Mouse (Mus musculus) telencephalon, adult 2 months (tissue): ENCODE results near the gene Fis1.

Experiments
- DNase-seq: peaks from one replicate; pipeline ENCODE4 v3.0.0-alpha.2; 2011; ENCODE audit warnings: low read depth, low spot score

Gene Fis1

DNA sequence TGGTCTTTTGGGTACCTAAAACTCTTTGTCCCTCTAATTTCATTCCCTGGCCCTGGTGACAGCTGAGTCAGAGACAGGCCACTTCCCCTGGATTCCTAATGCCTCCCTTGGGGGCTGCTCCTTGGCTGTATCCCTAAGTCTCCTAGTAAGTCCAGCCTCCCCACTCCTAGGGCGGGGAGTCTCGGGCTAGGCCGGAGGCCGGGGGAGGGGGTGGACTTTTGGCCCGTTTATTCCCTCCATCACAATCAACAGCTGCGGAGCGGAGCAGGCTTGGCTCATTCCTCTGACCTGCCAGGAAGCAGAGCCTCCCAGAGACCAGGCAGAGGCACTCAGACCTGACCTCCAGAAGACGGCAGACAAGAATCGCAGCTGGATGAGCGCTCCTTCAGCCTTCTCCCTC lies 14.5 kb downstream of the Fis1 start:
- DNase-seq, result no peak

DNA sequence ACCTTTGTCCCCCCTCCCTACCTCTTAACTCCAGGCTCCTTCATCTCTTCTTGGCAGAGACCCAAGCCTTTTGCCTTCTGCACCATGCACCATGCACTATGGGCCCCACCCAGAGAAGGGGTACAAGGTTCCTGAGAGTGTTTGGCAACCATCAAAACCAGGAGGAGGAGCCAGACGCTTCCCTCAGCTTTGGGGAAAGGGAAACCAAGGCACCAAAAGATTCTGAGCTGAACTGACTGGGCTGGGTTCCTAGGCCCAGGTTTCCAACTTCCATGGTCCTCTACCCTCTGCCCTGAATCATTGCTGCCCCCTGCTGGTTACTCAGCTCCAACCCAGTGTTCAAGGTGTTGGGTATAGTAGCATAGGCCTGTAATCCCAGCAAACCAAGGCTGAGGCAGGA lies 17.6 kb downstream of the Fis1 start:
- no peak for DNase-seq

- DNase-seq, result no peak
Observed at GRCm38 (mm10) chr5:136973670-136974069, 20.6 kb downstream of the Fis1 start.

DNA sequence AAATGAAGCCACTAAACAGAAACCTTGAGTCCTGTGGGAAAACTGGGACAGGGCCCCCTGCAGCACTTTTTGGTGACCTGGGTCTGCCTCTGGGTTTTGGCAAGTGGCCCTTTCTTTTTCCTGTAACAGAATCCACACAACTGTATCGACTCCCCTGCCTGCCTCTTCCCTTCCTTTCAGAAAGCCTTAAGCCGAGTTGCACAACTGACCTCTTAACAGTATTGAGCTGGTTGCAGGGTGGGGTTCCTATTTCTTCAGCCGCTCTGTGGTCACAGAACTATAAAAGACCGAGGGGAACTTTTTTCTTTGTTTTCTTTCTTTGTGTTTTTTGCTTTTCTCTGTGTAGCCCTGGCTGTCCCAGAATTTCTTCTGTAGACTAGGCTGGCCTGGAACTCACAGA lies 24.7 kb downstream of the Fis1 start:
- DNase-seq, result no peak

DNA sequence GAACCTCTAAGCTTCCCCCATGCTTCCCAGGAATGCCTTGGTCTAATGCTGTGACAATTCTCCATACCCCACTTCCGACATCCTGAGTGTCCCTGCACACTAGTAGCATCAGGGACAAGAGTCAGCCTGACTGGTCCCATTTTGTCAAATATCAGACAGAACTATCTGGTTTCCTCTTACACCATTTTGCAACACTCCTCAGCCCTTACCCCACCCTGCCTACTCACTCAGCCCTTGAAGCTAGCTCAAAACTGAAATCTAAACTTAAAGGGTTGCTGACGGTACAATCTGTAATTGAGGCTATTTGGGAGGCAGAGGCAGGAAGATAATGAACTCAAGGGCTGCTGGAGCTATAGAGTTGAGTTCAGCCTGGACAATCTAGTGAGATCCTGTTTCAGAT lies 26.7 kb downstream of the Fis1 start:
- no peak for DNase-seq

DNA sequence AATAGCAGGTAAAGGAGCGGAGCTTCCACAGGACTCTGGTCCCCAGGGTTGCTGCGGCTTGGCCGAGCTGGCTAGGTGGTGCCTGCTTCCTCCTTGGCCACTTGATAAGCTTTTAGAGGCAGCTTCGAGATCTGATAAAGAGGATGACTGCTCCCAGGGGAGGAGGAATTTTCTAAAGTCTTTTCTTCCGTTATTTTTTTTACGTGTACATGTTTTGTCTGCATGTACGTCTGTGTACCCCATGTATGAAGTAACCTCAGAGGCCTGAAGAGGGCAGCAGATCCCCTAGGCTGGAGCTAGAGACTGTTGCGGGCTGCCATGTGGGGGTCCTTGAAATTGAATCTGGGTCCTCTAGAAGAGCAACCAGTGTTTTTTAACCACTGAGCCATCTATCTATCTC lies 27.9 kb downstream of the Fis1 start:
- no peak for DNase-seq

DNA sequence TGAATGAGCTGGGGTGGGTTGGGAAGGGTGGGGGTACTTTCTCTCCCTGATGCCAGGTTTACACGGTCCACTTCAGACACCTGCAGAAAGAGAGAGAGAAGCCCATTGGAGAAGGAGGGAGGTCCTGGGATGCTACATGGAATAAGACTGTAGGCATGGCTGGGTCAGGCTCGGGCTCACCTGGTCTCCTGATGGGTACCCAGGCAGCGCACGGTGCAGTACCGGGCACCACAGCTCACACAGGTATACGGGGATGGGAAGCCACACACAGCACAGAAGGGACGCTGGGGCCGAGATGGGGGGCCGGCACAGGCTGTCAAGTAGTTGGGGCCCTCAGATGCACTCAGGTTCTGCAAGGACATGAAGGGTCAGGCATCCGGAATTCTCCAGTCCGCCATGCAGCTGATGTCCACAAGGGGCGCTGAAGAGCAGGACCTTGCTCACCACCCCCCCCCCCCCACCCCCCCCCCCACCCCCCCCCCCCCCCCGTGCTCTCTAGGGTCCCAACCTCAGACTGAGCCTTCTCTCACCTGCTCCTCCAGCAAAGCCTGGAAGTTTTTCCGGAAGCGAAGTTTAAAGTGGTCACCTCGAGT lies 29.4 kb downstream of the Fis1 start:
- DNase-seq, result no peak

GRCm38 (mm10) chr5:136984828-136985227 lies 31.8 kb downstream of the Fis1 start:
- no peak for DNase-seq

DNA sequence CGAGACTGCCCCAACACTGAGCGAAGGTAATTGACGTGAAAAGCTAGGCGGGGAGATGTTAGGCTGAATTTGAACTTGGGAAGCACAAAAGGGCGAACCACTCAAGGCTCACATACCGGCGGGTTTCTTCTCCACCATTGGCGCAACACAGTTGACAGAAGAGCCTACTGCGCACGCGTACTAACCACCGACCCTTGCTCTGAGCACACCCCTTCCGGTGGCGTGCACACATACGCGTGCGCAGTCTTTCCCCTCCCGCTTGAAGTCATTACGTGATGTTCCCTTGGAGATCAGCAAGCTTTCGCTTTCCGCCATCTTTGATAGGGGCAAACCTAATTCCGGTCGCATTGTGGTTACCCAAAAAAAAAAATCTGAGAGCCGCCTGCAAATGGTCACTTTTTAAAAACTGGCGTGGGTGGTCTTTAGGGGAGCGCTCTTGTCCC lies 33.6 kb downstream of the Fis1 start, which contains the start of gene Plod3:
Gene Plod3, plus strand, starts transcription at position 325 of the 443 bp plus-strand sequence.
- DNase-seq, result peak; percentile 99

- peak; percentile 50 for DNase-seq
Observed at GRCm38 (mm10) chr5:136987138-136987933, 34.3 kb downstream of the Fis1 start.

DNA sequence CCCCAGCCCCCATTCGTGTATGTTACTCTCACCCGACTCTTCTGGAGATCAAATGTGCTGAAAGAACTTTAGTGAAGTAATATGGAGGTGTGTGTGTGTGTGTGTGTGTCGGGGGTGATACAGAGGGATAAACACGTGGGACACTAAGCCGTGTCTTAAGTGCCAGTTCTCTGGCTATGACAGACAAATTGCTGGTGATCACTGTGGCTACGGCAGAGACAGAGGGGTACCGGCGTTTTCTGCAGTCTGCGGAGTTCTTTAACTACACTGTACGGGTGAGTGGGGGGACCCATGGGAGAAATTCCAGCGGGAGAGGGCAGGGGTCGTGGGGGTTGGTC lies 34.8 kb downstream of the Fis1 start, which contains the start of gene Znhit1:
Gene Znhit1, minus strand, starts transcription at position 88 of the 338 bp plus-strand sequence.
- DNase-seq, result no peak

GRCm38 (mm10) chr5:136988420-136988819 lies 35.3 kb downstream of the Fis1 start:
- no peak for DNase-seq

DNA sequence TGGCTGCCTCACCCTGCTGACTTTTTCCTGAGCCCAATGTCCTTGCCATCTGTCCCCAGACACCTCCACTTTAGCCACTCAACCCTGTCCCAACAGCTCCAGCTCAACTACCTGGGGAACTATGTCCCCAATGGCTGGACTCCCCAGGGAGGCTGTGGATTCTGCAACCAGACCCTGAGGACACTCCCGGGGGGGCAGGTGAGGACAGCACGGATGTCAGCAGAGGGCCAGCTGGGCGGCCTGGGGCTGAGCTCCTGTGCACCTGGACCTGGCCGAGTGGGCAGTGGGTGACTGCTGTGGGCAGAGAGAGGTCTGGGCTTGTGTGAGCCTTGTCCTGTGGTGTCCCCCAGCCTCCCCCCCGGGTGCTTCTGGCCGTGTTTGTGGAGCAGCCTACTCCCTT lies 36.7 kb downstream of the Fis1 start:
- DNase-seq, result no peak

GRCm38 (mm10) chr5:136999449-136999848 lies 46.4 kb downstream of the Fis1 start:
- no peak for DNase-seq

- no peak for DNase-seq
Observed at GRCm38 (mm10) chr5:137000612-137001011, 47.5 kb downstream of the Fis1 start.

DNA sequence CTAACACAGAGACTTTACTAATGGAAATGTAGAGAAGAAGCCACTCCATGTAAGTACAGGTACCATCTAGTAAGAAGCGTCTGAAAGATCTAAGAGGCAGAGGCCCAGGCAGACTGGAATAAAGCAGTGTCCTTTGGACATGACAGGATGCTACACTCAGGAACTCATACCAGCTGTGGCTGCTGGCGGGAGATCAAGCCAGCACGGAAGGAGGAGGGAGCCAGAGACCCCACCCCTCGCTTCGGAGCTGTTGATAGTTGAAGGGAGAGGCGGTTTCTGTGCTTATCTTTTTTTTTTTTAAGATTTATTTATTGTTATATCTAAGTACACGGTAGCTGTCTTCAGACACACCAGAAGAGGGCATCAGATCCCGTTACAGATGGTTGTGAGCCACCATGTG lies 54.2 kb downstream of the Fis1 start:
- DNase-seq, result no peak

GRCm38 (mm10) chr5:137009988-137010387 lies 56.9 kb downstream of the Fis1 start:
- DNase-seq, result no peak

GRCm38 (mm10) chr5:137012401-137012950 lies 59.4 kb downstream of the Fis1 start:
- DNase-seq, result no peak
